Mouse (Mus musculus): ENCODE data around the gene Col3a1.

Gene Col3a1

DNA sequence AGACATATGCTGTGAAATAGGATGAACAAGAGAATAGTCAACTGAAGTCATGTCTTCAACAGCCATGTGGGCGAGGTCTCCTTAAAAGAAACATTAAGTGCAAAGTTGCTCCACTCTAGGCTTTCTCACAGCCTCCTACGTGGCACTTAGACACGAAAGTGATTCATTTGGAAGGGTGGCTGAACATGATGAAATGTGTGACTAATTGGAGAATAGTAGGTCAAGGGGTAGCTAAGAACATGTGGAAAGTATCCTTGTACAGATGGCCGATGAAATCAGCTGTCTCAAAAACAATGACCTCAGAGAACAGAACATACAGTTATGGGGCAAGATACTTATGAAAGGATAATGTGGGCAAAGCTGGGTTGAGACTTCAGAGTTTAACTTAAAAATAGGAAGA lies 44.6 kb downstream of the Col3a1 start:
- Histone ChIP-seq H3K27me3 (ENCODE audit: control insufficient read depth, insufficient read depth, low read length, poor library complexity, severe bottlenecking) (no peaks in the 10 kb centered on the region), H3K36me3 (ENCODE audit: control insufficient read depth, insufficient read depth, low read length, poor library complexity, severe bottlenecking) (no peaks in the 10 kb centered on the region)
- no peak for DNase-seq (ENCODE audit: low read depth, low spot score)

GRCm38 (mm10) chr1:45358020-45358419 lies 46.7 kb downstream of the Col3a1 start:
- DNase-seq (ENCODE audit: low read depth, low spot score): no peak
- no peaks in the 10 kb centered on the region for H3K27me3 ChIP-seq (ENCODE audit: control insufficient read depth, insufficient read depth, low read length, poor library complexity, severe bottlenecking)
- H3K36me3 ChIP-seq (ENCODE audit: control insufficient read depth, insufficient read depth, low read length, poor library complexity, severe bottlenecking): no peaks in the 10 kb centered on the region

- no peaks in the 10 kb centered on the region for H3K27me3 ChIP-seq (ENCODE audit: control insufficient read depth, insufficient read depth, low read length, poor library complexity, severe bottlenecking)
- no peak for DNase-seq (ENCODE audit: low read depth, low spot score)
- no peaks in the 10 kb centered on the region for H3K36me3 ChIP-seq (ENCODE audit: control insufficient read depth, insufficient read depth, low read length, poor library complexity, severe bottlenecking)
These were observed 47.8 kb downstream of the Col3a1 start for GRCm38 (mm10) chr1:45359147-45359546.

- H3K27me3 ChIP-seq (ENCODE audit: control insufficient read depth, insufficient read depth, low read length, poor library complexity, severe bottlenecking): no peaks in the 10 kb centered on the region
- DNase-seq (ENCODE audit: low read depth, low spot score): no peak
These were observed 48.3 kb downstream of the Col3a1 start for GRCm38 (mm10) chr1:45359673-45360072.

DNA sequence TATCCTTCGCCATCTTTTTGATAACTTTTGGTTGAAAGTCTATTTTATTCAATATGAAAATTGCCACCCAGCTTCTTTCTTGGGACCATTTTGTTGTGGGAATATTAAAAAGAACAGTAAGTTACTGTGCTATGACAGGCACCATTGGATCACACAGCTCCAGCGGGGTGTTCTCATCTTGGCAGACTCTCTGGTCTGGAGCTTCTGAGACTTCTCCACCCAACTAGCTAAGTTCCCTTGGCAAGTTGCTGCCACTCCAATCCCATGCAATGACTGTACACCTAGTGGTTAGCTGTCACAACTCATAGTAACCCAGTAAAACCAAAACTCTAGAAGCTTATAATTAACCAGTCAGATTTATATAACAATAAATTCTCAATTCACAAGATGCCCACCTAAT lies 51.9 kb downstream of the Col3a1 start:
- no peak for DNase-seq (ENCODE audit: low read depth, low spot score)
- no peaks in the 10 kb centered on the region for H3K27me3 ChIP-seq (ENCODE audit: control insufficient read depth, insufficient read depth, low read length, poor library complexity, severe bottlenecking)

More at GRCm38 (mm10) chr1:45359673-45360072, 48.3 kb downstream of the Col3a1 start:
- H3K36me3 ChIP-seq (ENCODE audit: control insufficient read depth, insufficient read depth, low read length, poor library complexity, severe bottlenecking): no peaks in the 10 kb centered on the region

GRCm38 (mm10) chr1:45365427-45365826 lies 54.1 kb downstream of the Col3a1 start:
- DNase-seq (ENCODE audit: low read depth, low spot score): no peak
- H3K27me3 ChIP-seq (ENCODE audit: control insufficient read depth, insufficient read depth, low read length, poor library complexity, severe bottlenecking): no peaks in the 10 kb centered on the region

More for the DNA sequence above, 51.9 kb downstream of the Col3a1 start:
- no peaks in the 10 kb centered on the region for H3K36me3 ChIP-seq (ENCODE audit: control insufficient read depth, insufficient read depth, low read length, poor library complexity, severe bottlenecking)

DNA sequence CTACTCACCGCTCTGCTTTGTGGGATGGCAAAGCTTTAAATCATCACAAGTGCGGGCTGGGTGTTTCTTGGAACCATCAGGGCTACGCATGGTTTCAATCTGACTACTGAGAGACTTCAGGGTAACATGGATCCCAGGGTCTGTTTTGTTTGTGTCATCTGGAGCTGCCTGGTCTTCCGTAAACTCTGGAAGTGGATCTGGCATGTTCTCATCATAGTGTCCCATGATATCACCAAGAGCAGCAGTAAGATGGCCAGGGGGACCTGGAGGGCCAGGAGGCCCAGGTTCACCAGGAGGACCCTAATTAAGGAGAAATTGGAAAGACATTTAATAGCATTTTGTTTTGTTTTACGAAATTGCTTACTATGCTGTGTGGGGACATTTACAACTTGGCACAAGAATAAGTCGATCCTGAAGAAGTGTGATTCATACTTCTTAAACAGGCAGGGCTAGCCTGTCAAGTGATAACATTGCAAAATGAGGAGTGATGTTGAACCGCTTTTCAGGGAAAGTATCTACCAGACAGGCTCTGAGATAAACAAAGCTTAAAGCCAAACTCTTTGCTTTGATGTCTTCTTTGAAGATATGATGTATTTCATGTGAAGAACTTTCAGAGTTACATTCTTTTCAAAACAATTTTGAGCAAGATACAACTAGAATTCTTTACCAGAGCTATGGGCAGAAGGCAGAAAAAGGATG lies 68.8 kb downstream of the Col3a1 start:
- DNase-seq (ENCODE audit: low read depth, low spot score): no peak
- Histone ChIP-seq H3K27me3 (ENCODE audit: control insufficient read depth, insufficient read depth, low read length, poor library complexity, severe bottlenecking) (no peaks in the 10 kb centered on the region), H3K36me3 (ENCODE audit: control insufficient read depth, insufficient read depth, low read length, poor library complexity, severe bottlenecking) (no peaks in the 10 kb centered on the region)

More at GRCm38 (mm10) chr1:45365427-45365826, 54.1 kb downstream of the Col3a1 start:
- no peaks in the 10 kb centered on the region for H3K36me3 ChIP-seq (ENCODE audit: control insufficient read depth, insufficient read depth, low read length, poor library complexity, severe bottlenecking)

DNA sequence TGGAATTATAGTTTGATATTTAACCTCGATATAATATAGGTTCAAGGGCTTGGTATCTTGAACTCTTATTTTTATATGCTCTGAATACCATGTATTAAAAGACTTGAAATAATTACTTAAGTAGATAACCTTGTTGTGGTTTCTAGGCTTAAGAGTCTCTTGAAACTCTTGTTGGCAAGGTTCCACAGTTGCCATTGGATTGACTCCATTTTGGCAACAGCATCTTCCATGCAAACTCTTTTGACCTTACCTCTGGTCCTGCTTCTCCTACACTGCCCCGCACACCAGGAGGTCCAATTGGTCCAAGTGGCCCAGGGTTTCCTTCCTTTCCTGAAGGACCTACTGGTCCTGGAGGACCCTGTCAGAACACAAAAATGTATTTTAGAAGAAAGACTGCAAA lies 70.5 kb downstream of the Col3a1 start:
- Histone ChIP-seq H3K36me3 (ENCODE audit: control insufficient read depth, insufficient read depth, low read length, poor library complexity, severe bottlenecking) (no peaks in the 10 kb centered on the region), H3K27me3 (ENCODE audit: control insufficient read depth, insufficient read depth, low read length, poor library complexity, severe bottlenecking) (no peaks in the 10 kb centered on the region)
- no peak for DNase-seq (ENCODE audit: low read depth, low spot score)

Data from splenic B cell, adult 2 months (primary cell).